Mouse (Mus musculus) spleen, adult 2 months (tissue): ENCODE data around the gene Erg.

Source experiments
- CTCF ChIP-seq: fragments of 200-500 bp; IDR thresholded peaks from 2 replicates; pipeline ENCODE4 v1.5.1; 2011; ENCODE audit warnings: mild to moderate bottlenecking, inconsistent platforms; ENCODE audit not compliant: insufficient read depth, insufficient read length, insufficient replicate concordance; ENCODE audit errors: extremely low read depth
- POLR2A ChIP-seq: fragments of 200-500 bp; IDR thresholded peaks from 2 replicates; pipeline ENCODE4 v1.6.1; 2011; ENCODE audit warnings: low read depth, low read length, inconsistent platforms

GRCm38 (mm10) chr16:95348555-95348954 lies 237.8 kb downstream of the Erg start:
- TF ChIP-seq POLR2A (no peak), CTCF (no peak)
